Mouse (Mus musculus): ENCODE measurements at regions not wholly inside any gene's neighbourhood (a gene's known extent, or its start where the extent isn't known, plus 50 kb on each side); places are given as distances from the start of the nearest gene placed in this dataset.
A peak's percentile ranks its signal among the peaks of the same experiment; 100 is the strongest.

- ATAC-seq (ENCODE audit: insufficient number of reproducible peaks, low FRiP score, low TSS enrichment), result no peak
Measured at GRCm38 (mm10) chr10:111845946-111846345, 126.5 kb upstream of the Krr1 start.

- no peak for ATAC-seq (ENCODE audit: insufficient number of reproducible peaks, low FRiP score, low TSS enrichment)
Measured at GRCm38 (mm10) chr10:111854254-111854653, 118.2 kb upstream of the Krr1 start.

GRCm38 (mm10) chr10:111855496-111855895 lies 117.0 kb upstream of the Krr1 start:
- no peak for ATAC-seq (ENCODE audit: insufficient number of reproducible peaks, low FRiP score, low TSS enrichment)

GRCm38 (mm10) chr10:111858403-111858802 lies 114.1 kb upstream of the Krr1 start:
- ATAC-seq (ENCODE audit: insufficient number of reproducible peaks, low FRiP score, low TSS enrichment), result no peak

GRCm38 (mm10) chr10:111865286-111865830 lies 107.1 kb upstream of the Krr1 start:
- ATAC-seq (ENCODE audit: insufficient number of reproducible peaks, low FRiP score, low TSS enrichment), result no peak

- no peak for ATAC-seq (ENCODE audit: insufficient number of reproducible peaks, low FRiP score, low TSS enrichment)
Measured at GRCm38 (mm10) chr10:111867102-111867501, 105.4 kb upstream of the Krr1 start.

- no peak for ATAC-seq (ENCODE audit: insufficient number of reproducible peaks, low FRiP score, low TSS enrichment)
Measured at GRCm38 (mm10) chr10:111867538-111867937, 104.9 kb upstream of the Krr1 start.

GRCm38 (mm10) chr10:111880354-111880753 lies 92.1 kb upstream of the Krr1 start:
- no peak for ATAC-seq (ENCODE audit: insufficient number of reproducible peaks, low FRiP score, low TSS enrichment)

GRCm38 (mm10) chr10:111881339-111882211 lies 90.9 kb upstream of the Krr1 start:
- ATAC-seq (ENCODE audit: insufficient number of reproducible peaks, low FRiP score, low TSS enrichment), result no peak

- ATAC-seq (ENCODE audit: insufficient number of reproducible peaks, low FRiP score, low TSS enrichment), result no peak
Measured at GRCm38 (mm10) chr10:111882521-111882920, 89.9 kb upstream of the Krr1 start.

GRCm38 (mm10) chr10:111884701-111885100 lies 87.8 kb upstream of the Krr1 start:
- ATAC-seq (ENCODE audit: insufficient number of reproducible peaks, low FRiP score, low TSS enrichment), result peak; percentile 76

GRCm38 (mm10) chr10:111889111-111889510 lies 83.4 kb upstream of the Krr1 start:
- ATAC-seq (ENCODE audit: insufficient number of reproducible peaks, low FRiP score, low TSS enrichment), result no peak

- ATAC-seq (ENCODE audit: insufficient number of reproducible peaks, low FRiP score, low TSS enrichment), result no peak
Measured at GRCm38 (mm10) chr10:111893489-111893888, 79.0 kb upstream of the Krr1 start.

GRCm38 (mm10) chr10:111893941-111894340 lies 78.5 kb upstream of the Krr1 start:
- no peak for ATAC-seq (ENCODE audit: insufficient number of reproducible peaks, low FRiP score, low TSS enrichment)

GRCm38 (mm10) chr10:111897361-111897760 lies 75.1 kb upstream of the Krr1 start:
- ATAC-seq (ENCODE audit: insufficient number of reproducible peaks, low FRiP score, low TSS enrichment), result no peak

GRCm38 (mm10) chr10:111900723-111901716 lies 71.4 kb upstream of the Krr1 start:
- no peak for ATAC-seq (ENCODE audit: insufficient number of reproducible peaks, low FRiP score, low TSS enrichment)

GRCm38 (mm10) chr10:111903956-111904355 lies 68.5 kb upstream of the Krr1 start:
- no peak for ATAC-seq (ENCODE audit: insufficient number of reproducible peaks, low FRiP score, low TSS enrichment)

- peak; percentile 83 for ATAC-seq (ENCODE audit: insufficient number of reproducible peaks, low FRiP score, low TSS enrichment)
Measured at GRCm38 (mm10) chr10:111907836-111908235, 64.6 kb upstream of the Krr1 start.

GRCm38 (mm10) chr10:111912561-111912960 lies 59.9 kb upstream of the Krr1 start:
- ATAC-seq (ENCODE audit: insufficient number of reproducible peaks, low FRiP score, low TSS enrichment), result peak; percentile 82

GRCm38 (mm10) chr10:111913066-111913785 lies 59.2 kb upstream of the Krr1 start:
- no peak for ATAC-seq (ENCODE audit: insufficient number of reproducible peaks, low FRiP score, low TSS enrichment)
